Mouse (Mus musculus): ENCODE data around the gene Eppin. TPM values are rescaled to one million over a fixed set of nuclear protein-coding genes. Genes with fewer than 3 reads are reported as not detected.
"Not testable (repeated sequence)": the region's sequence is repeated elsewhere in the genome, so short reads cannot be mapped to it uniquely, and the experiment has no call there.

Eppin gene
- not detected for total RNA-seq (2021)
- long read RNA-seq, experiment 1 = 0 reads
- long read RNA-seq, experiment 2 = 0 reads

DNA sequence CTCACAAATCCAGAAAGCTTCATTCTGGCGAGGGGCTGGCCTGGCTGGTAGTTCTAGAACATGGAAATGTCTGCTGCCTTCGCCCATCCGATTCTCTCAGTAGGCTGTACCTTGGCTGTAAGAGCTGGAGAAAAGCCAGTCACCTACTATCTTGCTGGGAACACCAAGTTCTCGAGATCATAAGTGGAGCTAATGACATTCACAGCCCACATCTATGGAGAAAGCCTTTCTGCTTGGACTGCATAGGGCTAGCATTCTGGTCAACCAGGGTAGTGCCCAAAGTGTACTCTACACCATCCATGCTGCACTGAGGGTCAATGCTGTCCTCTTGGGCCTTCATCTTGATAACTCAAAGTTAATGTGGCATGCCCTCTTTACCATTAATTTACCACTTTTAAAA lies at the start of gene Eppin:
Eppin (minus strand) TSS at position 101 of the 400 bp plus-strand sequence.
- no peak for DNase-seq (ENCODE audit: low spot score in 2 of 2)

GRCm38 (mm10) chr2:164641881-164642673 lies 48.7 kb upstream of the Eppin start:
- DNase-seq (ENCODE audit: low spot score in 2 of 2) = no peak

DNA sequence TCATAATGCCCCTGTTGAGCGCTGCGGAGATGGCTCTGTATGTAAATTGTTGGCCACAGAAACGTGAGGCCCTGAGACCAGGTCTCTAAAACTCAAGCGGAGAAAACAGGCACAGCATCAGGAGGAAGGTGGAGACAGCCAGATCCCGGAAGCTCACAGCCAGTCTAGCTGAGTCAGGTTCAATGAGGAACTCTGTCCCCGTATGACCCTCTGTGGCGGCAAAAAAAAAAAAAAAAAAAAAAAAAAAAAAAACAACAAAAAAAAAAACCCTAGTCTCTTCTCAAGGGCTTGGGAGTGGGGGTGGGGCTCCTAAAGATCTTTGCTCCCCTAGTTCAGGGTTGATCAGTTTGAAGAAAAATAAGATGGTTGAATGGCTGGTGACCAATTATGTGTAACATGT lies 47.7 kb upstream of the Eppin start:
- no peak for DNase-seq (ENCODE audit: low spot score in 2 of 2)

DNA sequence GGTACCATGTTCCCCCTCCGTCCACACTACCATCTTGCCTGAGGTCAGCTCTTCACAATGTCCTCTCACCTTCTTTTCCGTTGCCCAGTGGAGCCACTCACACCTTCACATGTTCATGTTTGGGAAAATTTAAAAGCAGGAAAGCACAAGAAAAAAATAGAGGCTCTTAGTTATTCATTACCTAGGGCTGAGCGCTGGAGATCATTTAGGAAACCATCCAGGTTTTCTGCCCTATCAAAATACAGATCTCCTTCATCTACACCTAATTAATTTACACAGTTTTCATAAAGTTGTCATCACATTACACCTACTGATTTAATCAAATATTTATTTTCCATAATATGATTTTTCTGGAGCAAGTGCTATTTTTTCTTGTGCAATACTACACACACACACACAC lies 45.3 kb upstream of the Eppin start, which contains the start of gene Wfdc16:
Wfdc16 (minus strand) TSS at position 101 of the 400 bp plus-strand sequence.
- DNase-seq (ENCODE audit: low spot score in 2 of 2) = no peak

DNA sequence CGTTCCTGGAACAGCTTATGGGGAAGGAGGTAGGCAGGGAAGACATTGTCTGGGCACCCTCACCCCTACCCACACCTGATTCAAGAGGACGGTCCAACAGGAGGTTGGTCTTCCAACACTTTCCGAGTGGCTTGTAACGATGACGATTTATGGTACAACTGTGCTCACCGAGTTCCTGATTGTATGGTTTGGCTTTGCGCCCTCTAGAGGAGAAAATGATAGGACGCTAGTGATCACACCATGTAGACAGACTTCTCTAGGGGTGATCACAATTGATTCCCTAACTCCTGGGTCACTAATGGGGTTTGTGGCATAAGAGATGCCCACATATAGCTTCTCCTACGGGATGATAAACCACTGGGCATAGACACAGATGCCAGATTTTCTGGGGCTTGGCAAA lies 41.9 kb upstream of the Eppin start:
- no peak for DNase-seq (ENCODE audit: low spot score in 2 of 2)

- DNase-seq (ENCODE audit: low spot score in 2 of 2) = no peak
Observed at GRCm38 (mm10) chr2:164621775-164622174, 28.4 kb upstream of the Eppin start.

DNA sequence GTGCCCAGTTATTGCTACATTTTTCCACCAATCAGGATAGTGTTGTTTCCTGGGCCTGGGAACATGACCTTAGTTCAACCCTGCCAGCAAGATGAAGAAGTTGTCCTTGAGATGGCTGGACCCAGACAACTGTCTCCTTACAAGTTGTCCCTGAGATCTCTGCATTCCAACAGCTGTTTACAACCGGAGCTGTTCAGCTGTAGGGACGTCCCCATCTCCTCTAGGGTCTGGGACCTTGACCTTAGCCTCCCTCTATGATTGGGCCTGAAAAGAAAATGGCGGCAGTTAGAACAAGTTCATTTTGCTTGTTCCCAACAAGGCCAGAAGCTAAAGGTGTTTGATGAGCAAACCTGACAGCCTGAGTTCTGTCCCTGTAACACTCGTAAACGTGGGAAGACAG lies 25.7 kb upstream of the Eppin start:
- DNase-seq (ENCODE audit: low spot score in 2 of 2) = no peak

GRCm38 (mm10) chr2:164615386-164615785 lies 22.0 kb upstream of the Eppin start:
- no peak for DNase-seq (ENCODE audit: low spot score in 2 of 2)

GRCm38 (mm10) chr2:164613471-164613870 lies 20.1 kb upstream of the Eppin start, which contains the start of the genes Wfdc6b and Wfdc8:
Wfdc6b (plus strand) TSS chr2:164613522.
Wfdc8 (minus strand) TSS chr2:164613626.
- DNase-seq (ENCODE audit: low spot score in 2 of 2) = peak in 1 of 2 experiments; percentile 53

DNA sequence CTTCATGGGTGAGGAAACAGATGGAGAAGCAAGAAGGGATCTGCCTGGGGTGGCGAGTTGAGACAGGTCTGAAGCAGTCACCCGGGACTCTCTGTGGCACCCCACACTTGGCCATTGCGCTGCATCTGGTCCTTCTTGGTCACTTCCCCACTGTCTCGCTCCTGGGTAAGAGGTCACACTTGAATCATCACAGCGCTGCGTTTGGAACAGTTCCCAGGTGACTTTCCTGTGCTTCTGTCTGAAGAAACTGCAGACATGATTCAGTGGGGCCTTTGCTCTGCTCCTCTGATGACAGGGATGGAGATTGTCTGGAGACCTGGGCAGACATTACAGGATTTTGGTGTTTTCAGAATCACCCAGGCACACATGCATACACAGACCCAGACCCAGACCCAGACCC lies 15.4 kb upstream of the Eppin start:
- DNase-seq (ENCODE audit: low spot score in 2 of 2) = peak in 1 of 2 experiments; percentile 22

- DNase-seq (ENCODE audit: low spot score in 2 of 2) = no peak
Observed at GRCm38 (mm10) chr2:164604411-164604810, 11.0 kb upstream of the Eppin start.

DNA sequence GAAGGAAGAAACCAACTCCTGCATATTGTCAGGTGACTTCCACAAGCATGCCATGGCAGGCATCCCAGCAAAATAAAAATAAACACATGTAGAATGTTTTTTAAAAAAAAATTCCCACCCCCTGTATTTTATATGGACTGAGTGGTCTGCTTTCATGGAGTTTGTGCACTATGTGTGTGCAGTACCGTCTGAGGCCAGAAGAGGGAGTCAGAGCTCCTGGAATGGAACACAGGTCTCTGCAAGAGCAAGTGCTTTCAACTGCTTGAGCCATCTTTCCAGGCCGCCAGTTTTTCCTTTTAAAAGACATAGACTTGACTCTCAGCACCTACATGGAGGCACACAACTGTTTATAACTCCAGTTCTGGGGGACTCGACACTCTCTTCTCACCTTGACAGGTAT lies 10.1 kb upstream of the Eppin start:
- DNase-seq (ENCODE audit: low spot score in 2 of 2) = no peak

GRCm38 (mm10) chr2:164600179-164600578 lies 6.8 kb upstream of the Eppin start:
- no peak for DNase-seq (ENCODE audit: low spot score in 2 of 2)

DNA sequence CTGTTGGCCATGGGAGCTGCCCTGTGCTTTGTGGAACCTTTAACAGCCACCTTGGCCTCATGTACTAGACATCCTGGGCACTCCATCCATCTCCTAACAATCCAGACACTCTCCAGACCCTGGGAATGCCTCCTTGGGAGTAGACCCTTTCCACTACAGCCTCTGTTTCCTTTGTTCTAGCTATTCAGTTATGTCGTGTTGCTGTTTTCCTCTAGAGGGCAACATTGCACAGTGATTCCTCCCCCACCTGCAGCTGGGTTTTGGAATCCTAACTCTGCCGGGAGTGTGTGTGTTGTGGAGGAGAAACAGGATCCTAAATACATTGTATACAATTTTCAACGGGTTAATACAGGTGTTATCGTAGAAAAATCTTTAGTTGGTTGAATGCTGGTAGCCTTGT lies 1.4 kb downstream of the Eppin start:
- no peak for DNase-seq (ENCODE audit: low spot score in 2 of 2)

DNA sequence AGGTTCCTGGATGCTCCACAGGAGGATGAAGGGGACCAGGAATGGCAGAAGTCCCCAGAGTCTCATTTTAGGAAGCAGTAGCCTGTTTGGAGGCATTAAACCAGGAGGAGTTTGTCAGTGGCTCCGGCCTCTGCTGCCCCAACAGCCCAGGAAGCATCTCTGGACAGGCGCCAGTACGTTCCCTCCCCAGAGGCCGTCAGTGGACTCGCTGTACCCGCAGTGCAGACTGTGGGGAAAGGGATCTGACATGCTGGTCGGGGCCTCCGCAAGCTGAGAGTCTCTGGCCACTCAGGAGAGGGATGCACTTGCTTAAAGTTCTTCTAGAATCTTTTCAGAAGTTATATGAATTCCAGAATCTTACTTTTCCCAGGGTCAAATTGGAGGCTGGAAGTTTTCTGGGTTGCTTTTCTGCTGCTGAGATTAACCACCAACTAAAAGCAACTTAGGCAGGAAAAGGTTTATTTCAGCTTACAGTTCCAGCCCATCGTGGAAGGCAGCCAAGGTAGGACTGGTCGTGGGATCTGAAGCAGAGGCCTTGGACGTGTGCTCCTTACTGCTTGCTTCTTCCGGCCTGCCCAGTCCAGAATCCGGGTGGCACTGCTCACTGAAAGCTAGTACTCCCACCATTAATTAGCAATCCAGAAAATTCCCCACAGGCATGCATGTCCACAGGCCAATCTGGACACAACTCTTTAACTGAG lies 8.2 kb downstream of the Eppin start, which contains the start of gene Wfdc6a:
Wfdc6a (minus strand) TSS at position 423 of the 701 bp plus-strand sequence.
- DNase-seq (ENCODE audit: low spot score in 2 of 2) = not testable (repeated sequence)

GRCm38 (mm10) chr2:164573359-164573758 lies 20.0 kb downstream of the Eppin start, which contains the start of gene Spint3:
Spint3 (minus strand) TSS chr2:164573459.
- DNase-seq (ENCODE audit: low spot score in 2 of 2) = not testable (repeated sequence)

DNA sequence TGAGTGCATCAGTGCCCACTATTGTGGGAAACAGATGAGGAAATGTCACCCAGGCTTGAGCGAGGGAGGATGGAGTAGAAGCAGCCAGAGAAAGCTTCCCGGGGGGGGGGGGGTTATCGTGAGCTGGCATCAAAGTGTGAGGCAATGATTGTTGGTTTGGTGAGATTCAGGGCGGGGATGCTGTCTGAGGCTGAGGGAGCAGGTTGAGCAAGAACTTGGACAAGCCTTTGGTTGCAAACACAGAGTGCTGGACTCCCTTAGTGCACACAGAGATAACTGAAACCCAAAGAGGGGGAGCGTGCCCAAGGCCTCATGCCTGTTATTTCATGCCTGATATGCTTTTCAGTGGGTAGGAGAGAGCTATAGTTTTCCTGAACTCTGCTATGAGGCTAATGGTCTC lies 25.9 kb downstream of the Eppin start:
- DNase-seq (ENCODE audit: low spot score in 2 of 2) = no peak

DNA sequence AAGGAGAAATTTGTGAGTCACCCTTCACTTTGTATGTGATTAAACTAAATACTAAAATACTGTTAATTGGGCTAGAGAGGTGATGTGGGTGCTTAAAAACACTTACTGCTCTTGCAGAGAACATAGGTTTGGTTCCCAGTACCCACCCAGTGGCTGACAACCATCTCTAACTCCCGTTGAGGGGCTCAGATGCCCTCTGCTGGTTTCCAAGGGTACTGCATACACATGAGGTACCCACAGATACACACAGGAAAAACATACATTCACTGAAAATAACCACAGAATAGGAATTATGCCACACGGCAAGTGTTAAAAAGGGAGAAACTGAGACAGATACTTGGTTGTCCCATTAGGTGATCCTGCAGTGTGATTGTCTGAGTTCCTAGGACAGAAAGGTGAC lies 26.4 kb downstream of the Eppin start:
- no peak for DNase-seq (ENCODE audit: low spot score in 2 of 2)

DNA sequence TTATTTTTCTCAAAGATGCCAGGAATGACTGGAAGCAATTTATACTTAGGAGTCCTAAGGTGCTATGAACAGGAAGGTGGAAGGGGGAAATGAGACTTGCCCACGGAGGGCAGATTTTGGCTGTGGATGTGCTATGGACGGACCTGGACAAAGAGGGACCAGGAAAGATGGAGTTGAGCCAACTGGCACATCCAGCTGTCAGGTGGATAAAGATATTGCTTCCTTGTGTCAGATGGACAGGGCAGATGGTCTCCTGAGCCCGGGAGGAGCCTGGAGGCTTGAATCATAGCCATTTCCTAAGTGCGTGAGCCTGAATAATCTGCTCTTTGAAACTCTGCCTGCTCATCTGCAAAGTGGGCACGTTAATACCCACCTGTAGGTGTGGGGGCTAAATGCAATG lies 29.0 kb downstream of the Eppin start:
- no peak for DNase-seq (ENCODE audit: low spot score in 2 of 2)

GRCm38 (mm10) chr2:164563339-164564038 lies 29.9 kb downstream of the Eppin start:
- peak in 1 of 2 experiments; percentile 6 for DNase-seq (ENCODE audit: low spot score in 2 of 2)
